Mouse (Mus musculus) right cerebral cortex, postnatal 25 days (tissue): ENCODE results near the gene Alkbh4.
A peak's percentile ranks its signal among the peaks of the same experiment; 100 is the strongest.

ENCODE experiments used
- DNase-seq: peaks from one replicate; pipeline ENCODE4 v3.0.0; 2022

Alkbh4 gene

DNA sequence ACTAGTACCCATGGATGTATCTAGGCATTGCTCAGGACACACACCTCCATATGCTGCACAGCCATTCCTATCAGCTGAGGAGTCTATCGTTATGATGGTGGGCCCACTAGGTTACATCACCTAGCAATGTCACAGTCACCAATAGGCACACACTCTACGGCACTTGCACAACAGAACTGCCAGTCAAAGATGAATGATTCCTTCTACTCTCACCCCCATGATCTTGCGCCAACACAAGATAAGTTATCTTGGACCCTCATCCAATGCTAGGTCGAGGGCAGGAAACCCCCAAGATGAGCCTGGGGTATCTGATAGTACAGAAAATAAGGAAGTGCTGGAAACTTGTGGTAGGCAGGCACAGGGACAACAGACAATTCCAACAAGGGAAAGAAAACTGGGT lies 46.9 kb downstream of the Alkbh4 start:
- DNase-seq, result no peak

DNA sequence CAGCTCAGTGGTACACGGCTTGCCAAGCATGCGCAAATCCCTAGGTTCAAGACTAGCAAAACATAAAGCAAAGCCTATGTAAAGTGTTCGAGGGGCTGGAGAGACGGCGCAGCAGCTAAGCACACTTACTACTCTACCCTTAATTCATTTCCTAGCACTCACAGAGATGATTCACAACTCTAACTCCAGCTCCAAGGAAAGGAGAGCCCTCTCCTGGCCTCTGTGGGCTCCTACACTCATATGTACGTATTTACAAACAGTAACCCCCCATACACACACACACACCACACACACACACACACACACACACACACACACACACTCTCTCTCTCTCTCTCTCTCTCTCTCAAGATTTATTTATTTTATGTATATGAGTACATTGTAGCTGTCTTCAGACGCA lies 47.8 kb downstream of the Alkbh4 start:
- DNase-seq, result no peak

DNA sequence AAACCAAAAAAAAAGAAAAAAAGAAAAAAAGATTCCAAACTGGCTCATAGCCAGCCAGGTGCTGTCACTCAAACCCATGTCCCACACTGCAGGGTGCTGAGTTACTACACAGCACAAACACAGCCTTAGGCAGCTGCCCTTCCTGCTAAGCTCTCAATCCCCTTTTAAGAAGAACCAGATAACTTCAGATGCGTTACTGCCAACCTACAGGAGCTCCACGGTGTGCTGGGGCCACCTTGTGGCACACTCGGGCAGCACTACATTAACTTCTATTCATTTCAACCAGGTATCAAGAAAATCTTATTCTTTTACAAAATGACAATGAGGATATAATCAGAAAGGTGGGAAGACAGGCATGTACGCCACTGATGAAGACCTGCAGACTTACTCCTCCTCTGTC lies 50.8 kb downstream of the Alkbh4 start:
- peak; percentile 32 for DNase-seq
